Mouse (Mus musculus): ENCODE measurements around the gene Ghsr. TPM values are rescaled to one million over a fixed set of nuclear protein-coding genes. Genes with fewer than 3 reads are reported as not detected.
A peak's percentile ranks its signal among the peaks of the same experiment; 100 is the strongest.
"Not testable (repeated sequence)": the region's sequence is repeated elsewhere in the genome, so short reads cannot be mapped to it uniquely, and the experiment has no call there.

Ghsr gene
- 1 to 10 TPM in 1 of 2 experiments, under 1 TPM in 1; 0.69 to 1.1 TPM for total RNA-seq (2021)
- long read RNA-seq, partial matches to known transcripts = 0 of 1 reads
- long read RNA-seq, other reads (novel, unspliced or antisense) = 1 of 1 reads

- peak in 1 of 2 experiments; percentile 9 for DNase-seq (ENCODE audit: low spot score in 2 of 2)
Measured at GRCm38 (mm10) chr3:27371276-27371621, at the start of gene Ghsr. Ghsr (plus strand) TSS chr3:27371351.

DNA sequence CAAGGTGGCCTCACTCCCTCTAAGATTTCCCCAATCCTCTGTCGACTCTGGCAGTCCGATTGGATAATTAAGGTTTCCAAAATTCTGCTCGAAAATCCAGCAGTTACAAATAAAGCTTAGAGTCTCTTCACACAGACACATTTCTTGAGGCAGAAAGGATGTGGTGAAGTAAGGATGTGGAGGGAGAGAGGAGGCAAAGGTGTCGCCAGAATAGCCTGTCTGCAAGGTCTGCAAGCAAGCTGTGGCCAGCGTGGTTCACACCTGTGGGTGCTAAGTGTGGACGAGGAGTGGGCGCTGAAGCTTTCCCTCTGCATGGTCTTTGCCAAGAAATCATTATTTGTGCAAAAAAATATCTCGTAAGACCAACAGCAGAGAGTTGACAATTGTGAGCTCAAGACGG lies 48.6 kb upstream of the Ghsr start:
- DNase-seq (ENCODE audit: low spot score in 2 of 2) = no peak

- DNase-seq (ENCODE audit: low spot score in 2 of 2) = no peak
Measured at GRCm38 (mm10) chr3:27323551-27323950, 47.6 kb upstream of the Ghsr start.

DNA sequence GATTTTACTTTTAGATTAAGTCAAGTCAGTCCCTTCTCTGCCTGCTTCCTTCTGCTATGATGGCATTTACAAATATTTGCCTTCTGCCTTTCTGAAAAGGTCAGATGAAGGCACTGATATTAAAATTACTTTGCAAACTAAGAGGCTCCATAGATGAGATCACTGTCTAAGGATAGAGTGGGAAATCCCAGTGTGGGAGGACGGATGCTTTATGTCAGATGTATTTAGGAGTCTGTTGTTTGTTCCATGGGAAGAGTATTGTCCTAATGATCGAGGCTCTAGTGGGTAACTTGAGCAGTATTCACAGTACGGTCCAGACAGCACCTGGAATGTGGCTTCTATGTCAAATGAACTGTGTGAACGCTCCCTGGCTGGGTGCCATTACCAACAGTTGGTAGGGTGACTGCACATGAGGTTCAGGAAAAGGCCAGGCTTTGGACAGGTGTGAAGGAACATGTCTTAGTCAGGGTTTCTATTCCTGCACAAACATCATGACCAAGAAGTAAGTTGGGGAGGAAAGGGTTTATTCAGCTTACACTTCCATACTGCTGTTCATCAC lies 44.4 kb upstream of the Ghsr start:
- DNase-seq (ENCODE audit: low spot score in 2 of 2) = no peak

GRCm38 (mm10) chr3:27330706-27331105 lies 40.4 kb upstream of the Ghsr start:
- DNase-seq (ENCODE audit: low spot score in 2 of 2) = no peak

DNA sequence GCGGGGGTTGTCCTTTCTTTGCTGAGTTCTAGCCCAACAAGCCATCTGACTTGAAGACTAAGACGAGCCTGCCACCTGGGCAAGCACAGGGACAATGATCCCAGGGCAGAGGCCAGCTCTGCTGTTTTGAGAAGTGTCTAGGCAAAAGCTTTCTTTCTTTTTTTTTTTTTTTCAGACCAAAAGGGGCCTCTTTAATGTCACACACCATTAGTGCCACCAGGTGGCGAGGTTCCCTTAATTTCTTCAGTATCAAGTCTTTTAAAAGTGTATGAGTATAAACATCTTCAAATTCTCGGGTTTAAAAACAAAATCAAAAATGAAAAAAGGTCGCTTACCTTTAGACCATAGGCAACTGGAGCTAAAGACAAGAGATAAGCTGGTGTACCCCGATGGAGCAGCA lies 32.7 kb upstream of the Ghsr start:
- DNase-seq (ENCODE audit: low spot score in 2 of 2) = peak; percentile 61 to 66

DNA sequence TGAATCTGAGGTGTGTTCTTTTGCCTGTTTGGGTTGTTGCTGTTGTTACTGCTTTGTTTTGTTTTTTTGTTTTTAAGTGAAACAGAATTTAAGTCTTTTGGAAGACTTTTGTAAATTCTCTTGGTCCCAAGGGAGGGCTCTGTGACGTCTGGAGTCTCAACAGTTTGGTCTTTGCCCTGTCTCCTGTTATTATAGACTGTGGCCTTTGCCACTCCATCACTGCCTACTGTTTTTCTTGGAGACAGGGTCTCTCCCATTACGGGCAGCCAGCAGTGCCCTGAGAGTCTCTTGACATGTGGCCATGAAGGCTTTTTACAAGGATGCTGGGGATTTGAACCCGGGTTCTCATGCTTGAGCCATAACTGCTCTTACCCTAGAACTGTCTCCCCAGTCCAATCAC lies 32.3 kb upstream of the Ghsr start:
- DNase-seq (ENCODE audit: low spot score in 2 of 2) = no peak

- DNase-seq (ENCODE audit: low spot score in 2 of 2) = no peak
Measured at GRCm38 (mm10) chr3:27340757-27341156, 30.4 kb upstream of the Ghsr start.

- DNase-seq (ENCODE audit: low spot score in 2 of 2) = no peak
Measured at GRCm38 (mm10) chr3:27342462-27342861, 28.7 kb upstream of the Ghsr start.

DNA sequence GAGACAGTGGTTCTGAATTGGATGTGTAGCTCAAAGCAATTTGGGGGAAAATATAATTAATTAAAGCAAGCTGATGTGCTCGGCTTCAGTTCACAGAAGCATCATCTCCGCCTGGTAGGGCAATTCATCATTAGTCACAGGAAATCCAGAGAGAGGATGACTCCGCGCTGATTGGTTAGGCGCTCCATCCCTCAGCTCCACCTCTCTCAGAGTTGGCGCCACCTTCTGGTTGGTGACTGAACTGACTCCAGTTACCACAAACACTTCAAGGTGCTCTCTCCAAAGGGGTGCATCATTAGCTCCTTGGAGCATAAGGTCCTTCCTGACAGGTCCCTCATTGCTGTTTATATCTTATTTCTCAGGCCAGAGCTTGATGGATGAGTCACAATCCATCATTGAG lies 25.6 kb upstream of the Ghsr start:
- DNase-seq (ENCODE audit: low spot score in 2 of 2) = no peak

DNA sequence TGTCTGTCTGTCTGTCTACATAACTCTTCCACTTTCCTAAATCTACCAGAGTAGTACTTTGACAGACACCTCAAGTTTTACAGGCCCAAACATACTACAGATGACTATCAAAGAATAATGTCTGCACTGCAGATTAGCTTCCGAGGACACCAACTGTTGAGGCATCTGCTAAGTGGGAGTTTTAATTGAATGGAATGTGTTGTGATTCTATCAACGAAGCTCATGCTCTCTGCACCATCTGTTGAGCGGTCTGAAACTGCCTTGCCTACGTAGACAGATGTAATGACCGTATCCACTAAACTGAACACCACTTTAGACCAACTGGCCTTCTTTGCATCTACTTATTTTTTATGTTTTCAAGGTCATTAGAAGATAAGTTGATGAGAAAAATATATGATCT lies 22.7 kb upstream of the Ghsr start:
- DNase-seq (ENCODE audit: low spot score in 2 of 2) = no peak

GRCm38 (mm10) chr3:27351105-27351504 lies 20.0 kb upstream of the Ghsr start:
- DNase-seq (ENCODE audit: low spot score in 2 of 2) = no peak

GRCm38 (mm10) chr3:27359100-27359720 lies 11.9 kb upstream of the Ghsr start:
- DNase-seq (ENCODE audit: low spot score in 2 of 2) = no peak

GRCm38 (mm10) chr3:27370125-27370524 lies 1.0 kb upstream of the Ghsr start:
- peak; percentile 15 to 33 for DNase-seq (ENCODE audit: low spot score in 2 of 2)

DNA sequence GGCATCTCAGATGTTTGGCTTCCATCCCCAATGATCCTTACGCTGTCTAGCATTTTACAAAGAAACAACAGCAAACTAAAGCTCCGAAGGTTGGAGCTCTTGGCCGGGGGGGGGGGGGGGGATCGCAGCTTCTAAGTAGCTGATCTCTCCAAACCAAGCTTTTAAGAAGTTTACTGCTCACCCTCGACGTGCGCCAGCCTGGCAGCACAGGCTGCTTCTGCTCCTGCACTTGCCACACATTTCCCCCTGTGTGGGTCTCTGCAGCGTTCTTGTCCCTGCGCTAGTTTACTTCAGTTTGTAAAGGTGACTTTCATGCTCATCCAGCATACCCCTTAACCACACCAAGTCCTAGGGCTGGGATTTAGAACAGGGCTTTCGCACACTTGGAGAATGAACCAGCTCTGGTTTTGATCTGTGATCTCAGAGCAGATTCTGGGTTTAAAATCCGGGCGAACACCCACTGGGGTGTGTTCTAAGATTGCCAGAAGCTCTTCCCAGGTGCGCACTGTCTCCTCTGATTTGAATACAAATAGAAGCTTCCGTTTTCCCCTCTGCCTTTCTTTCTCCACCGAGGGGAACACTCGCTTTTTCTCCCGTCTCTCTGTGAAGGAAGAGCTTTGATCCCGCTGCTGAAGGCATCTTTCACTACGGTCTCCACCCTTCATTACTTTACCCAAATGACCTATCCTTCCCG lies 422 bp upstream of the Ghsr start:
- no peak for DNase-seq (ENCODE audit: low spot score in 2 of 2)

GRCm38 (mm10) chr3:27371725-27372650 lies 837 bp downstream of the Ghsr start:
- peak in 1 of 2 experiments; percentile 13 for DNase-seq (ENCODE audit: low spot score in 2 of 2)

GRCm38 (mm10) chr3:27374396-27374795 lies 3.2 kb downstream of the Ghsr start:
- no peak for DNase-seq (ENCODE audit: low spot score in 2 of 2)

- DNase-seq (ENCODE audit: low spot score in 2 of 2) = no peak
Measured at GRCm38 (mm10) chr3:27377935-27378334, 6.8 kb downstream of the Ghsr start.

GRCm38 (mm10) chr3:27384836-27385235 lies 13.7 kb downstream of the Ghsr start:
- DNase-seq (ENCODE audit: low spot score in 2 of 2) = no peak

GRCm38 (mm10) chr3:27389923-27390322 lies 18.8 kb downstream of the Ghsr start:
- no peak for DNase-seq (ENCODE audit: low spot score in 2 of 2)

- not testable (repeated sequence) for DNase-seq (ENCODE audit: low spot score in 2 of 2)
Measured at GRCm38 (mm10) chr3:27400996-27401395, 29.8 kb downstream of the Ghsr start.

- no peak for DNase-seq (ENCODE audit: low spot score in 2 of 2)
Measured at GRCm38 (mm10) chr3:27406440-27406839, 35.3 kb downstream of the Ghsr start.

All from layer of hippocampus, postnatal 10 days (tissue).